Mouse (Mus musculus): ENCODE measurements around the gene Kalrn. TPM values are rescaled to one million over a fixed set of nuclear protein-coding genes. Genes with fewer than 3 reads are reported as not detected.

The Kalrn gene
- polyA plus RNA-seq, 1 experiment from 2014 or later: 11.0 TPM

DNA sequence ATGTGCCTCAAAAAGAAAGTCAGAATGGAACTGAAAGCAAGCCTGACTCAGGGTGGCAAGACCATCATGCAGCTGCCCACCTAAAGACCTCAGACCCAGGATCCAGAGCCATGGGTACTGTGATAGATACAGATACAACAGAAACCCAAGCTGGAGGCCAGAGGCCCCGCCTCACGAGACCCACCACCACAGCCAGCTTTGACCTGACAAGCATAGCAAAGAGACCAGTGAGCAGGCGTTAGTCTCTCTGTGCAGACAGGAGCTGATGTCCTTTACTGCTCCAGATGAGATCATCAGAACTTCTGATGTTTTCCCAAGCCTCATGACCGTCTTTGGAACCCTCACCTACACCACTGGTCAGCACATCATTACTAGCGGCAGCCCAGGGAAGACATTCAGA lies 85.5 kb downstream of the Kalrn start:
- WGBS: 88% methylated on average over 5 of the region's 5 CpGs
- Histone ChIP-seq H3K27ac (no peak overlapping the region), H3K4me1 (peaks cover 41% of the 10 kb centered on the region), H3K4me3 (no peak overlapping the region), H3K27me3 (ENCODE audit: poor library complexity, severe bottlenecking) (no peaks in the 10 kb centered on the region), H3K36me3 (replicated peaks) (no peaks in the 10 kb centered on the region), H3K9me3 (no peaks in the 10 kb centered on the region)
- DNase-seq (ENCODE audit: extremely low spot score, low spot score): no peak

- no peaks in the 10 kb centered on the region for H3K36me3 ChIP-seq (replicated peaks)
- H3K4me3 ChIP-seq: no peak overlapping the region
- 91% methylated on average over 7 of the region's 7 CpGs for WGBS
- peaks cover 41% of the 10 kb centered on the region for H3K4me1 ChIP-seq
- DNase-seq (ENCODE audit: extremely low spot score, low spot score): no peak
- no peaks in the 10 kb centered on the region for H3K9me3 ChIP-seq
- H3K27me3 ChIP-seq (ENCODE audit: poor library complexity, severe bottlenecking): no peaks in the 10 kb centered on the region
- no peak overlapping the region for H3K27ac ChIP-seq
Observed at GRCm38 (mm10) chr16:34487268-34487667, 86.1 kb downstream of the Kalrn start.

DNA sequence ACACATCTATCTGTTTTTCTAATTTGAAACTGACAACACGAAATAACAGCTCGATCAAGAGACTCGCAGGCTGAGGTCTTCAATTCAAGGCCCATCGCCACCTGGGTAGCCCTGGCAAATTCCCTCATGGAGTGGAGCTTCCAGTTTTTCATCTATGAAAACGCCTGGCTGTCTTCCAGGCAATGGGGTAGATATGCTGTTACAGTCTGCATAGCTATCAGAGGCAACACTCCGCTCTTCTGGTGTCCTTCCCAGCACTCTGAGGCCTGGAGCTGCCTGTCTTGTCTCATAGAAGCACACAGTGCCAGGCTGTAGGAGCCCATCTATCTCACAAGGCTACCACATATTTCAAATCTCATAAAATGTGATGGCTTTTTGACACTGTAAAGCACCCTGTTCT lies 87.8 kb downstream of the Kalrn start:
- no peaks in the 10 kb centered on the region for H3K9me3 ChIP-seq
- no peak overlapping the region for H3K4me3 ChIP-seq
- 88% methylated on average over 6 of the region's 6 CpGs for WGBS

GRCm38 (mm10) chr16:34484921-34485320 lies 88.4 kb downstream of the Kalrn start:
- 87% methylated on average over 3 of the region's 3 CpGs for WGBS
- peaks cover 21% of the 10 kb centered on the region for H3K4me1 ChIP-seq
- no peaks in the 10 kb centered on the region for H3K9me3 ChIP-seq
- H3K36me3 ChIP-seq (replicated peaks): no peaks in the 10 kb centered on the region
- no peak for DNase-seq (ENCODE audit: extremely low spot score, low spot score)
- H3K4me3 ChIP-seq: no peak overlapping the region
- H3K27ac ChIP-seq: no peak overlapping the region
- H3K27me3 ChIP-seq (ENCODE audit: poor library complexity, severe bottlenecking): no peaks in the 10 kb centered on the region

More for the DNA sequence above, 87.8 kb downstream of the Kalrn start:
- no peaks in the 10 kb centered on the region for H3K27me3 ChIP-seq (ENCODE audit: poor library complexity, severe bottlenecking)
- DNase-seq (ENCODE audit: extremely low spot score, low spot score): no peak
- no peak overlapping the region for H3K27ac ChIP-seq
- H3K36me3 ChIP-seq (replicated peaks): no peaks in the 10 kb centered on the region
- peaks cover 27% of the 10 kb centered on the region for H3K4me1 ChIP-seq

DNA sequence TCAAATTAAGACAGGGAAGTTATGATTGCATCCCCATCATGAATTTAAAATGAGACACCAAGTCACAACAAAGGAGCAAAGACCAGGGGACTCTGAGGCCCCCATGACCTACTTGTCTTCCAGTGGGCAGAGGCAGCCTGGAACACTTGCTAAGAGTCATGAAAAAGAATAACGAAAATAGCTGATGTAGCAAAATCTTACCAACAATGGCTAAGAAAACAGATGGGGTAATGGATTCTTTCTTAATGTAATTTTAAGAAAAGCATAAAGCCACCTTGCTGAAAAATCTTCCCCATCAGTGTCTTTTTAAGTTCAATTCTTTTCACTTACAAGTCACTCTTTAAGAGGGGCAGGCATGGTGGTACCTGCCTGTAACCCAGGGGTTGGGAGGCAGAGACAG lies 89.1 kb downstream of the Kalrn start:
- 87% methylated on average over 1 of the region's 1 CpGs for WGBS
- no peak overlapping the region for H3K4me3 ChIP-seq
- no peaks in the 10 kb centered on the region for H3K9me3 ChIP-seq
- DNase-seq (ENCODE audit: extremely low spot score, low spot score): no peak
- no peak overlapping the region for H3K27ac ChIP-seq
- no peaks in the 10 kb centered on the region for H3K36me3 ChIP-seq (replicated peaks)
- peaks cover 18% of the 10 kb centered on the region for H3K4me1 ChIP-seq
- H3K27me3 ChIP-seq (ENCODE audit: poor library complexity, severe bottlenecking): no peaks in the 10 kb centered on the region

GRCm38 (mm10) chr16:34483716-34484115 lies 89.6 kb downstream of the Kalrn start:
- H3K4me3 ChIP-seq: no peak overlapping the region
- no peak for DNase-seq (ENCODE audit: extremely low spot score, low spot score)
- no peaks in the 10 kb centered on the region for H3K9me3 ChIP-seq
- H3K27ac ChIP-seq: no peak overlapping the region
- H3K36me3 ChIP-seq (replicated peaks): no peaks in the 10 kb centered on the region
- peaks cover 18% of the 10 kb centered on the region for H3K4me1 ChIP-seq
- no peaks in the 10 kb centered on the region for H3K27me3 ChIP-seq (ENCODE audit: poor library complexity, severe bottlenecking)
- WGBS: 71% methylated on average over 6 of the region's 6 CpGs

GRCm38 (mm10) chr16:34474741-34475140 lies 98.6 kb downstream of the Kalrn start:
- peaks cover 53% of the 10 kb centered on the region for H3K4me1 ChIP-seq
- H3K27ac ChIP-seq: 0 out of 2 replicates have a peak overlapping the region, but pooled peaks have one; percentile 75
- H3K36me3 ChIP-seq (replicated peaks): no peaks in the 10 kb centered on the region
- WGBS: 79% methylated on average over 4 of the region's 4 CpGs
- no peak overlapping the region for H3K4me3 ChIP-seq
- no peak for DNase-seq (ENCODE audit: extremely low spot score, low spot score)
- H3K27me3 ChIP-seq (ENCODE audit: poor library complexity, severe bottlenecking): no peaks in the 10 kb centered on the region
- no peaks in the 10 kb centered on the region for H3K9me3 ChIP-seq

DNA sequence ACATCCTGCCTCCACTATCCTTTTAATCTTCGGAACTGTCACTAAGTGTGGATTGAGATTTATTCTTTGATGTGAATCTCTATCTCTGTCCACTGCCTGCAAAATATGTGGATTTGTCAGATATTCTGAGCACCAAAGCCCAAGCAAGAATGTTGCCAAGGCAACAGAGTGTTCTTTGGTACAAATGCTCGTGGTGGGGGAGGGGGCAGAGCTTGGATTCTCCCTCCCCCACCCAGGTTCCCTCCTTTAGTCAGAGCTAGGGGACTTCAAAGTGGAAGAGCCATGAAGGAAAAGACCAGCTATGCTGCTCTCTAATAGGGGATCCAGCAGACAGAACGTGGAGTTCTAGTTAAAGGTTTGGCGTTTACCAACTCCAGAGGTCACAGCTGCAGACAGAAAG lies 99.4 kb downstream of the Kalrn start:
- H3K4me3 ChIP-seq: no peak overlapping the region
- no peak for DNase-seq (ENCODE audit: extremely low spot score, low spot score)
- H3K9me3 ChIP-seq: no peaks in the 10 kb centered on the region
- H3K27me3 ChIP-seq (ENCODE audit: poor library complexity, severe bottlenecking): no peaks in the 10 kb centered on the region
- H3K27ac ChIP-seq: peak overlapping the region; percentile 75
- WGBS: 61% methylated on average over 4 of the region's 4 CpGs
- peaks cover 62% of the 10 kb centered on the region for H3K4me1 ChIP-seq
- H3K36me3 ChIP-seq (replicated peaks): no peaks in the 10 kb centered on the region

GRCm38 (mm10) chr16:34471441-34471840 lies 101.9 kb downstream of the Kalrn start:
- H3K4me1 ChIP-seq: peaks cover 75% of the 10 kb centered on the region
- H3K27me3 ChIP-seq (ENCODE audit: poor library complexity, severe bottlenecking): no peaks in the 10 kb centered on the region
- no peaks in the 10 kb centered on the region for H3K36me3 ChIP-seq (replicated peaks)
- no peak overlapping the region for H3K4me3 ChIP-seq
- WGBS: 92% methylated on average over 4 of the region's 4 CpGs
- no peak overlapping the region for H3K27ac ChIP-seq
- no peak for DNase-seq (ENCODE audit: extremely low spot score, low spot score)
- no peaks in the 10 kb centered on the region for H3K9me3 ChIP-seq

- Histone ChIP-seq H3K36me3 (replicated peaks) (no peaks in the 10 kb centered on the region), H3K9me3 (no peaks in the 10 kb centered on the region), H3K4me3 (no peak overlapping the region), H3K27me3 (ENCODE audit: poor library complexity, severe bottlenecking) (no peaks in the 10 kb centered on the region), H3K27ac (peak overlapping the region; percentile 8; the same call in 1 of the 2 replicates), H3K4me1 (peaks cover 75% of the 10 kb centered on the region)
- no peak for DNase-seq (ENCODE audit: extremely low spot score, low spot score)
- 96% methylated on average over 5 of the region's 5 CpGs for WGBS
Observed at GRCm38 (mm10) chr16:34470343-34470742, 103.0 kb downstream of the Kalrn start.

GRCm38 (mm10) chr16:34469277-34469868 lies 104.0 kb downstream of the Kalrn start:
- Histone ChIP-seq H3K27me3 (ENCODE audit: poor library complexity, severe bottlenecking) (no peaks in the 10 kb centered on the region), H3K9me3 (no peaks in the 10 kb centered on the region), H3K4me3 (no peak overlapping the region), H3K4me1 (peaks cover 66% of the 10 kb centered on the region), H3K36me3 (replicated peaks) (no peaks in the 10 kb centered on the region), H3K27ac (peak overlapping the region; percentile 48)
- 66% methylated on average over 8 of the region's 8 CpGs for WGBS
- DNase-seq (ENCODE audit: extremely low spot score, low spot score): no peak

GRCm38 (mm10) chr16:34466649-34467048 lies 106.7 kb downstream of the Kalrn start:
- no peak overlapping the region for H3K27ac ChIP-seq
- peaks cover 39% of the 10 kb centered on the region for H3K4me1 ChIP-seq
- no peaks in the 10 kb centered on the region for H3K36me3 ChIP-seq (replicated peaks)
- H3K27me3 ChIP-seq (ENCODE audit: poor library complexity, severe bottlenecking): no peaks in the 10 kb centered on the region
- no peak for DNase-seq (ENCODE audit: extremely low spot score, low spot score)
- 71% methylated on average over 4 of the region's 4 CpGs for WGBS
- no peaks in the 10 kb centered on the region for H3K9me3 ChIP-seq
- no peak overlapping the region for H3K4me3 ChIP-seq

DNA sequence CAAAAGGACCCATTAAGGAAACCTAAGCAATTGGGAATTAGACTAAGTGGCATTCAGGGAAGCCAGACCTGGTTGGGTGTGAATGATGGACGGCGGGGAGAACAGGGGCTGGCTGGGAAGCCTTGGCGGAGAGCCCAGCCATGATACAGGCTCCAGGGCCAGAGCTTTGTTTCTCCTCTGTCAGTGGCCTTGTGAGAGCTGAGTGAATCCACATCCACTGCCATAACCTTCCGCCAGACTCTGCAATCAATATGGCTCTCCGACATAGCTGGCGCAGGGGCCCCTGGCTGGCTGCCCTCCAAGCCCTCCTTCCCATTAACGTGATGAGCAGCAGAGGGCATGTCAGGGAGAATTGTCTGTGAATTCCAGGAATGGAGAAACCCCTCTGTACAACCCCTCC lies 117.0 kb downstream of the Kalrn start:
- Histone ChIP-seq H3K36me3 (replicated peaks) (no peaks in the 10 kb centered on the region), H3K27ac (0 out of 2 replicates have a peak overlapping the region, but pooled peaks have one; percentile 25), H3K4me3 (no peak overlapping the region), H3K9me3 (no peaks in the 10 kb centered on the region), H3K4me1 (peaks cover 17% of the 10 kb centered on the region), H3K27me3 (ENCODE audit: poor library complexity, severe bottlenecking) (no peaks in the 10 kb centered on the region)
- WGBS: 88% methylated on average over 7 of the region's 7 CpGs
- DNase-seq (ENCODE audit: extremely low spot score, low spot score): no peak

DNA sequence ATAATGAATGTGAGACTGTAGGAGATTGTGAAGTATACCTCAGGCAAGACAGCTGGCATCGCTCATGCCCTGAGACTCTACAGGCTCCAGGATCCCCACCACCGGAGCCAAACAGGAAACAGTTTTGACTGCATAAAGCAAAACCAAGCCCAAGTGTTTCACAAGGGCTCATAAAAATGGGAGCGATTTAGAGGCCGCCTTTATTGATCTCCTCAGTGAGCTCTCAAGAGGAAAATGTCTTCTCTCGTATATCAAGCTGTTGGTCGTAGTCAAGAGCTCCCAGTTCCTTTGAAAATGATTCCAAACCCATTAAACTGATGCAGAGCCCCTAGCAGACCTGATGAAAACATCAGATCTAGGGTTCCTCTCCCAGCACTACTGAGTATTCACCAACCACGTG lies 127.7 kb downstream of the Kalrn start:
- no peak for DNase-seq (ENCODE audit: extremely low spot score, low spot score)
- 91% methylated on average over 7 of the region's 7 CpGs for WGBS
- Histone ChIP-seq H3K4me3 (no peak overlapping the region), H3K27me3 (ENCODE audit: poor library complexity, severe bottlenecking) (no peaks in the 10 kb centered on the region), H3K27ac (no peak overlapping the region), H3K36me3 (replicated peaks) (no peaks in the 10 kb centered on the region), H3K4me1 (peaks cover 10% of the 10 kb centered on the region), H3K9me3 (no peaks in the 10 kb centered on the region)
